Mouse (Mus musculus) embryonic fibroblast, embryonic 13.5 days (primary cell): ENCODE measurements around the gene Prr14.

Experiments used
- CTCF ChIP-seq: IDR thresholded peaks from 2 replicates; pipeline ENCODE4 v1.5.1; 2011; ENCODE audit warnings: mild to moderate bottlenecking, control low read depth, low read length, moderate library complexity, borderline replicate concordance; ENCODE audit not compliant: insufficient read depth
- POLR2A ChIP-seq: IDR thresholded peaks from 2 replicates; pipeline ENCODE4 v1.6.1; 2011; ENCODE audit warnings: low read depth, mild to moderate bottlenecking, control low read depth, low read length, moderate library complexity

GRCm38 (mm10) chr7:127435206-127435605, 24.2 kb upstream of the Prr14 start:
- TF ChIP-seq POLR2A: no peak
- no peak for TF ChIP-seq CTCF
